Mouse (Mus musculus) left cerebral cortex, adult 2 months (tissue): Measurements from ENCODE around the gene Daam1. TPM values are rescaled to one million over a fixed set of nuclear protein-coding genes. Genes with fewer than 3 reads are reported as not detected.

Experiments used
- DNase-seq, 2 experiments: peaks; one replicate each; pipeline ENCODE4 v3.0.0; 2021 to 2022; ENCODE audit warnings: low spot score in 2 of 2, mixed read lengths in 1 of 2; ENCODE audit errors: extremely low spot score in 1 of 2
- H3K27ac ChIP-seq: fragments of 200-600 bp; 2 replicates; pipeline ENCODE4 v1.8.1; 2022
- H3K4me3 ChIP-seq: fragments of 200-600 bp; 2 replicates; pipeline ENCODE4 v1.8.1; 2022
- CTCF ChIP-seq: fragments of 200-600 bp; IDR thresholded peaks from 2 replicates; pipeline ENCODE4 v1.8.1; 2022; ENCODE audit warnings: antibody characterized with exemption, mild to moderate bottlenecking, moderate library complexity
- intact Hi-C: fragments of 180-260 bp; cut with DNase I; formaldehyde crosslinking; loops from one replicate; pipeline ENCODE4 v1.15.1; 2025
- total RNA-seq, 2 experiments: library from RNA; stranded (reverse); gene quantifications; 2 replicates each; pipeline ENCODE4 v1.2.3; 2021

The Daam1 gene
- total RNA-seq, 2 experiments from 2014 or later, result 48.0 to 55.0 TPM

DNA sequence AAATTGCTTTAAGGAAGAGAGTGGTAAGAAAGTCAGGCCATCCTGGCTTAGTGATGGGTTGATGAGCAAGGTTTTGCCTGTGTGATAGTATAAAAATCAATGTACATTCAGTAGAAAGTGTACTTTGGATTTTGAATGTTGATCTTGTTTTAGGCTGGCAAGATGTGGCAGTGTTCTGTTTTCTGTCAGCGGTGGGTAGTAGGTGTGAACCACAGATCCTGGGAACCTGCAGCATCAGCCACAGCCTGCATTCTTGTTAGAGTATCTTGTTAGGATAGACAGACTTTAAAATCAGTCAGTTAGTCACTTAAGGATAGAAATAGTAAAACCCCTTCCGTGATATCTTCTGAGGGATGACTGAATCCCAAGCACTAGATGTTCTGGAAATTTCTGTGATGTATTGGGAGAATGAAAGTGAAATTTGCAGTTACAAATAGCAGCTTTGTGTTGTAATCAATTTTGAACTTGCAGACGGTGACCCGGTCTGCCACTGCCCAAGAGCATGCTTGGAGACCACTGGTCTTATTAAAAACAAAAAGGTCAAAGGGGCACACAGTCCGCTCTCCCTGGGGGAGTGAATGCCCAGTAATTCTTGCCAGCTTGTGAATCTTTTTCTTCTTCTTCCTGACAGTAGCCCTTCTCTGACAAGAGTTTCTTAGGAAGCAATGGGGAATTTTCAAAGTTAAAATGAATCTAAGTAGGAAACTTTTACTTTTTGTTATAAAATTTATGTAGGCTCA is 17.3 kb downstream of the Daam1 start:
- intact Hi-C loops, result no loop called here
- no peak overlapping the region for H3K27ac ChIP-seq

GRCm38 (mm10) chr12:71849051-71849450 is 18.2 kb downstream of the Daam1 start:
- intact Hi-C loops, result no loop called here
- DNase-seq, result no peak
- no peak overlapping the region for H3K4me3 ChIP-seq
- no peak overlapping the region for H3K27ac ChIP-seq
- no peak for TF ChIP-seq CTCF

More for the DNA sequence above, 17.3 kb downstream of the Daam1 start:
- no peak overlapping the region for H3K4me3 ChIP-seq
- TF ChIP-seq CTCF, result no peak
- DNase-seq, result no peak

DNA sequence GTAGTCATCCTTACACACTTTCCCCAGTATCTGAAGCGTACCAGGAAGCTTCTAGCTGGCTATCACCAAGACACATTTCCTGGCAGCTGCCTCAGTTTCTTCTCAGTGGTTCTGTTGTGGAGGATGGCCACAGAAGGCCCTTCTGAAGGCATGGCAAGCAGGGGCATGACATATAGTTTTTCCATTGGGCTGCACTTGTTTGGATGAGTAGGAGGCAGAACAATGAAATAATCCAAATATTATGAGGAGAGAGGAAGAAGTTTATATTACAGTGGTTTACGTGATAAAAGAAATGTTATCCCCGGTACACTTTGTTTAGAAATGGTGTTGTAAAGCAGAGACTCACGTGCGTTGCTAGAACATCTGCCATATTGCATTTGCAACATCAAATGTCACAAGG is 19.3 kb downstream of the Daam1 start:
- TF ChIP-seq CTCF, result no peak
- no peak overlapping the region for H3K27ac ChIP-seq
- H3K4me3 ChIP-seq, result no peak overlapping the region
- DNase-seq, result no peak
- intact Hi-C loops, result no loop called here

- Histone ChIP-seq H3K27ac (no peak overlapping the region), H3K4me3 (no peak overlapping the region)
- intact Hi-C loops, result no loop called here
- TF ChIP-seq CTCF, result no peak
- no peak for DNase-seq
These were observed 21.8 kb downstream of the Daam1 start for GRCm38 (mm10) chr12:71852678-71853077.

DNA sequence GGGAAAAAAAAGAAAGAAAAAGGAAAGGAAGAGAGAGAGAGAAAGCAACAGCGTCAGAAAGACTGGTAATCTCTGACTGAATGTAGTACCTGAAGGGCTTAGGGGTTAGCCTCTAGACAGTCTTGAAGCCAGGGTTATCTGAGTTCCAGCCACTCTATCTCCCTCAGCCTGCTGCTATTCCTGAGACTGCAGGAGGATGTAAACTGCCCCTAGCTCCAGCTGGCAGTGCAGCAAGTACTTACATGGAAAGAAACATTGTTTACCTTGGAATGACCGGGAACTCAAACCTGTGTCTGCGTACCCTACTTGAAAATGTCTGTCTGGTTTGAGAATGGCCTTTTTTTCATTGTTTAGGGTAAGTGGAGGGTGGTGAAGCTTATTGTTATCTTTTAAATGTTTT is 22.8 kb downstream of the Daam1 start:
- intact Hi-C loops, result no loop called here
- Histone ChIP-seq H3K4me3 (no peak overlapping the region), H3K27ac (no peak overlapping the region)
- no peak for DNase-seq
- no peak for TF ChIP-seq CTCF

- intact Hi-C loops, result no loop called here
- Histone ChIP-seq H3K4me3 (no peak overlapping the region), H3K27ac (no peak overlapping the region)
- DNase-seq, result no peak
- TF ChIP-seq CTCF, result no peak
These were observed 23.3 kb downstream of the Daam1 start for GRCm38 (mm10) chr12:71854191-71854590.

GRCm38 (mm10) chr12:71855730-71856479 is 25.0 kb downstream of the Daam1 start:
- Histone ChIP-seq H3K4me3 (no peak overlapping the region), H3K27ac (peak overlapping the region; percentile 41)
- DNase-seq, result peak in 1 of 2 experiments; percentile 32
- no peak for TF ChIP-seq CTCF
- intact Hi-C loops, result no loop called here

DNA sequence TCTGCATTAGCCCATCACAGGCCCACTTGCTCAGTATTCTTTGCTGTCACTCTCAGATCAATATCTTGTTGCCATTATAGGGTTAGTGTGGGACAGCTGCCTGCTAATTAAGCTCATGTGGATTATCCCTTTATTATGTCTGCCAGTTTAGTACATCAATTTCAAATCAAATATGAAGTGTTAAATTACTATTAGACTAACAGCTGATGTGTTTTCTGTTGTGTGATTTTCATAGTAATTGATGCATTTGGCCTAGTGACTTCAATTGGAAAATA is 25.5 kb downstream of the Daam1 start:
- DNase-seq, result no peak
- H3K27ac ChIP-seq, result no peak overlapping the region
- TF ChIP-seq CTCF, result no peak
- intact Hi-C loops, result no loop called here
- no peak overlapping the region for H3K4me3 ChIP-seq

DNA sequence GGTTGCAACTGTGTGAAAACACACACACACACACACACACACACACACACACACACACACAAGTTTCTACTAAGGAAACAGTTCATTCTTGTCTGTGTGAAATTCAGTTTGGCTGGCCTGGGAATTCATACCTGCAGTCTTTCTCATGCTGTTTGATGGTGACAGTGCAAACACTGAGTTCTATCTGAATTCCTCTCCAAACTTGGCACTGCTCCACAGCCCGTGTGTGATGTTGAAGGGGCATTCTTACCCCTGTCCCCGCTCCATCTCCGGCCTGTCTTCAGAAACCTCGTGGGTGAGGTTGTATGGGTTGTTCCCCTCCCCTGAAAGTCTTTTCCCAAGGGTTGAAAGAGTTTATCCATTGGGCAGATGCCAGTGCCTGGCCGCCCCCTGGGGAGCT is 28.2 kb downstream of the Daam1 start:
- H3K27ac ChIP-seq, result no peak overlapping the region
- H3K4me3 ChIP-seq, result no peak overlapping the region
- intact Hi-C loops, result no loop called here
- DNase-seq, result no peak
- no peak for TF ChIP-seq CTCF

DNA sequence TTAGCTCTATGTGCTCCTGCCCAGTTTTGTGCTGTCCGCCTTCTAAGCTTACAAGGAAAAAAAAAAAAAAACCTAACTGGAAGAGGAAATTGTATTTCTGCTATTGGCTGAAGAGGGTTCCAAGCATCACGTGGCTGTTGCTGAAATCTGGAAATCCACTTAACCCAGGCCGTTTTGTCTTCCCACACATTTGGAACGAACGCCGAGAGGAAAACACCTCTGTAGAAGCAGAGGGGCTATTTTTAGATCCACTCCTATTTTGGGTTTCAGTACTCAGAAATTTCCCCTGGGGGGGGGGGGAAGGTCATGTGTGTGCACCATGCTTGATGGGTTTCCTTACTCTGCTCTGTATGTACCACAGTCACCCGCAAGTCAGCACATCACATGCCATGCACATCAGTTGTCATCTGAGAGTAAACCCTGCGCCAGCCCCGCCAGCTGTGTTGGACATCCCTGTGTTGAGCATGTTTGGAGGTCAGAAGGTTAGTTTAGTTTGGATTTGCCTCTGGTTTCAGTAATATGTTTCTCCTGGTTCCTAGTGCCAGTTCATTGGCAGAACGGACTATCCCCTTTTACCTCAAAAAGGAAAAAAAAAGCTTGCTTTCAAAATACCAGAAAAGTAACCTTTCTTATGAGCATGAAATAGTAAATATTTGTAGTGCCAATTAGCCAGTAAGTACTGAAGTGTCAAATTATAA is 33.1 kb downstream of the Daam1 start:
- H3K27ac ChIP-seq, result no peak overlapping the region
- intact Hi-C loops, result no loop called here
- no peak for TF ChIP-seq CTCF
- no peak for DNase-seq
- H3K4me3 ChIP-seq, result no peak overlapping the region

- TF ChIP-seq CTCF, result no peak
- no peak for DNase-seq
- intact Hi-C loops, result no loop called here
- Histone ChIP-seq H3K27ac (no peak overlapping the region), H3K4me3 (no peak overlapping the region)
These were observed 33.6 kb downstream of the Daam1 start for GRCm38 (mm10) chr12:71864544-71864897.

- no peak for DNase-seq
- intact Hi-C loops, result loop anchor here (5.0 kb wide), 1 partner anchor 34 kb away; the partner anchor contains the start of gene Daam1
- Histone ChIP-seq H3K4me3 (no peak overlapping the region), H3K27ac (no peak overlapping the region)
- TF ChIP-seq CTCF, result no peak
These were observed 35.1 kb downstream of the Daam1 start for GRCm38 (mm10) chr12:71865937-71866336.
